Mouse (Mus musculus): ENCODE data around the gene Rpusd4.

DNA sequence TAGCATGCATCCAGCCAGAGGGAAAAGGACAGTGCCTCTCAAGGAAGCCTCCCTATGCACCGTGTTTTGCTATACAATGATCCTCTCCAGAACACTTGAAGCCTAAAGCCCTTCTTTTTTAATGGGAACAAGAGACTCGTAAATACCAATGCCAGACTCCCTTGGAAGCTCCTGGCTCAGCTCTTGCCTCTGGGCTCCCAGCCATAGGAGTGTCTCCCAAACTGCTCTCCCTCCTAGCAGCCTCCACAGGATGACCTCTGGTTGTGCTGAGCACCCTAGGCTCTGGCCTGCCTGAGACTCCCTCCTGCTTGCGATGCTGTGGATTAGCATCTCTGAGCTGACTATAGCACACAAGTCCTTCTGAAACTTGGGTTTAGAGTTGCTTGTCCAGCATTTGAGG lies 44.9 kb downstream of the Rpusd4 start:
- TF ChIP-seq CTCF (IDR thresholded peaks at IDR 0.05; ENCODE audit: low read depth): no peak
- no peak for TF ChIP-seq EP300 (IDR thresholded peaks at IDR 0.05; ENCODE audit: low read depth)

Data from heart, postnatal 0 days (tissue).